Mouse (Mus musculus): ENCODE results near the gene Eml3.

- TF ChIP-seq CTCF (IDR thresholded peaks at IDR 0.05; ENCODE audit: low read depth) (no peak), EP300 (optimal IDR thresholded peaks at IDR 0.05) (no peak)
Observed at GRCm38 (mm10) chr19:8952241-8952640, 22.9 kb downstream of the Eml3 start.

Measured in stomach, postnatal 0 days (tissue).